Mouse (Mus musculus) adrenal gland, postnatal 10 days (tissue): ENCODE results near the gene Eif4e. TPM values are rescaled to one million over a fixed set of nuclear protein-coding genes. Genes with fewer than 3 reads are reported as not detected.
"Not testable (repeated sequence)": the region's sequence is repeated elsewhere in the genome, so short reads cannot be mapped to it uniquely, and the experiment has no call there.

Source experiments
- DNase-seq: peaks from one replicate; pipeline ENCODE4 v3.0.0; 2021; ENCODE audit warnings: mixed read lengths
- total RNA-seq, 2 experiments: library from RNA; stranded (reverse); gene quantifications; 2 replicates each; pipeline ENCODE4 v1.2.3; 2021

Eif4e gene
- total RNA-seq, 2 experiments from 2014 or later: 152 to 172 TPM

GRCm38 (mm10) chr3:138517881-138518280 is 8.1 kb upstream of the Eif4e start:
- no peak for DNase-seq

DNA sequence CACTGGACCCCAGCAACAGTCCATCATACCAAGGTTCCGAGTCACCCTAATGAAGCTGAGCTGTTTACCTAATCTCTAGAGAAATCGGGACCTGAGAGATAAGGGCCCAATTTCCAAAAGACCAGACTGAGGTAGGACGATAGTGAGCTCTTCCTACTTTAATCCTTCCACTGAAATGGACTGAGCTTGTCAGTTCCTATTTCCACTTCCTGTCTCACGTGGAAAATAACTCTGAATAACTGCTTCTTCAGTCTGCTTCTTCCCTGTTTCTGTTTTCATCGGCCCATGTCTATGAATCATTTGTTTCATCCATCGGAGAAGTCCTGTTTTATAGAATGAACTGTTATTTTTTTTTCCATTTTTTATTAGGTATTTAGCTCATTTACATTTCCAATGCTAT is 6.8 kb upstream of the Eif4e start:
- no peak for DNase-seq

- DNase-seq: no peak
Measured at GRCm38 (mm10) chr3:138523956-138524355, 2.0 kb upstream of the Eif4e start.

- no peak for DNase-seq
Measured at GRCm38 (mm10) chr3:138525494-138525893, 485 bp upstream of the Eif4e start.

GRCm38 (mm10) chr3:138526916-138527666 is 1.1 kb downstream of the Eif4e start:
- peak; percentile 97 for DNase-seq

- peak; percentile 79 for DNase-seq
Measured at GRCm38 (mm10) chr3:138527667-138528231, 1.8 kb downstream of the Eif4e start.

DNA sequence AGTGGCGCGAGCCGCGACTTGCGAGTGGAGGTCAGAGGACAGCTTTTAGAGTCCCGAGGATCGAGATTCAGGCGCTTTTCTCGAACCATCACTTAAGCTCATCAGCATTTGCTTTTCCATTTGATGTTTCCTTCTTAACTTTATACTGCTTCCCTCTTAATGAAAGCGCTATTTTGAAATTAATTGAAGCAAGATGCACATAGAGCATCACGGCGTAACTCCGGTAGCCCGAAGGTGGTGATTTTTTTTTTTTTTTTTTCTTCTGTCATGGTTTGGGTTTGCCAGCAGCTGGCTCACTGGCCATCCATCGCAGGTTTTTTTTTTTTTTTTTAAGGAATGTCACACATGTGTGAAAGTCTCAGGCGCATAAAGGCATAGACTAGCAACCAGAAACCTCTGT is 2.3 kb downstream of the Eif4e start:
- no peak for DNase-seq

- no peak for DNase-seq
Measured at GRCm38 (mm10) chr3:138530578-138531478, 4.8 kb downstream of the Eif4e start.

- no peak for DNase-seq
Measured at GRCm38 (mm10) chr3:138531479-138532181, 5.7 kb downstream of the Eif4e start.

GRCm38 (mm10) chr3:138532764-138533163 is 6.8 kb downstream of the Eif4e start:
- DNase-seq: no peak

- DNase-seq: no peak
Measured at GRCm38 (mm10) chr3:138536031-138536430, 10.1 kb downstream of the Eif4e start.

DNA sequence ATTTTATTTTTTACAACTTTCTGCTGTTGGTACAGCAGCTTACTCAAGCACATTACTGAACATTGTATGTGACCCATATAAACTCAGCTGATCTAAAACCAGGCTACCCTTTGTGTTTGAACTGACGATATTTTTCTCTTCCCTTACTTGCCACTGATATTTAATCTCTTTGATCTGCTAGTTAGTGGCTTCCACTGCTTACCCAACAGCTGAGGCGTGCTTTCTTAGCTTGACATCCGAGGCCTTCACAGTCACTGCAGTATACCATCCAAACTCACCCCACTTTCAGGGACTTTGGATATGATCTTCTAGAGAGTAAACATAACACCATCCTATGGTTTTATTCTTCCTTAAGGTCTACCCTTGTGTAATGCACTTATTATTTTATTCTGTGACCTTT is 16.6 kb downstream of the Eif4e start:
- no peak for DNase-seq

DNA sequence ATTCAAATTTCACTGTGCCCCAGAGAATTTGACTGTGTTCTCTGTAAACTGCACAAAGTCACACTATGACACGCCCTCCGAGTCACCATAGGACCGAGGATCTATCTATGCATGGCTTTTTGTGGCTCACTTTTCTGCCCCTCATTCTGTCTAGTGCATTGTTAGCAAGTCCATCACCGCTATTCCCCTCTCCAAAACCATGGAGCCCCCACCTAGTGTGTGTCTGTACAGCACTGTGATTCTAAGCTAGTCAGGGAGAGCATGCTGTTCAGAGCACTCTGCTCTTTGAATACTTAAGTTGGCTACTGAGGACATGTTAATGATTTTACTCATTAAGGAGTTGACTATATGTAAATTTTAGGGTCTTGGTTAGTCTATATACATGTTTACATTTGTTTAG is 18.1 kb downstream of the Eif4e start:
- DNase-seq: no peak

- DNase-seq: no peak
Measured at GRCm38 (mm10) chr3:138546678-138547077, 20.7 kb downstream of the Eif4e start.

GRCm38 (mm10) chr3:138549045-138549444 is 23.1 kb downstream of the Eif4e start:
- DNase-seq: no peak

- DNase-seq: no peak
Measured at GRCm38 (mm10) chr3:138550336-138551123, 24.6 kb downstream of the Eif4e start.

DNA sequence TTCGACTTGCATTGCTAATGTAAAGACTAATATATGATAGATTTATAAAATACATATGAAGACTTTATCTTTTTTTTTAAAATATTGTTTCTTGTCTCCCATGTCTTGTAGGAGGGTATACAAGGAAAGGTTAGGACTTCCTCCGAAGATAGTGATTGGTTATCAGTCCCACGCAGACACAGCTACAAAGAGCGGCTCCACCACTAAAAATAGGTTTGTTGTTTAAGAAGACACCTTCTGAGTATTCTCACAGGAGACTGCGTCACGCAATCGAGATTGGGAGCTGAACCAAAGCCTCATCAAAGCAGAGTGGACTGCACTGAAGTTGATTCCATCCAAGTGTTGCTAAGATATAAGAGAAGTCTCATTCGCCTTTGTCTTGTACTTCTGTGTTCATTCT is 29.3 kb downstream of the Eif4e start:
- DNase-seq: not testable (repeated sequence)

DNA sequence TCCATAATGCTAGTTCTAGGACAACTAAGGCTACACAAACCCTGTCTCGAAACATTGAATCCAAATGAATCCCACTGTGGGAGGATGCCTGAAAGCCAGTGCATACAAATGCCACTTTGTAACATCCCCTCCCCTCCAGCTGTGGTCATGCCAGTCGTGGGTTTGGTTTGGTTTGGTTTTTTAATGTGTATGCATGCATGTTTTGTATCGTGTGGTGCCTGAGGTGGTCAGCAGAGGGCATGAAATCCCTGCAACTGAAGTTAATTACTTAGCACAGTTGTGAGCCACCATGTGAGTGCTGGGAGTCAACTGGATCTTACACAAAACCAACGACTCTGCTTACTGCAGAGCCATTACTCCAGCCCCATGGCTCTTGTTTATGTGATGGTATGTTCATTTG is 32.5 kb downstream of the Eif4e start:
- DNase-seq: peak; percentile 16

- DNase-seq: no peak
Measured at GRCm38 (mm10) chr3:138560242-138560641, 34.3 kb downstream of the Eif4e start.

- no peak for DNase-seq
Measured at GRCm38 (mm10) chr3:138560886-138561285, 34.9 kb downstream of the Eif4e start.

- DNase-seq: no peak
Measured at GRCm38 (mm10) chr3:138578867-138579266, 52.9 kb downstream of the Eif4e start.

GRCm38 (mm10) chr3:138586213-138586612 is 60.2 kb downstream of the Eif4e start:
- no peak for DNase-seq
